Mouse (Mus musculus): Measurements from ENCODE around the gene Clec4b2.

GRCm38 (mm10) chr6:123252735-123253134, 80.0 kb downstream of the Clec4b2 start:
- no peak for TF ChIP-seq CTCF (IDR thresholded peaks at IDR 0.05; ENCODE audit: borderline replicate concordance, control insufficient read depth, extremely low read depth, insufficient read depth, low read length, poor library complexity)
- TF ChIP-seq POLR2A (IDR thresholded peaks at IDR 0.05; ENCODE audit: control insufficient read depth, extremely low read depth, insufficient read depth, low read length, poor library complexity): no peak

Data from thymus, adult 2 months (tissue).